Mouse (Mus musculus): ENCODE results near the gene Fgg.

GRCm38 (mm10) chr3:82996656-82997055, 10.9 kb upstream of the Fgg start:
- TF ChIP-seq CTCF (IDR thresholded peaks at IDR 0.05; ENCODE audit: insufficient read depth, low read length) (no peak), POLR2A (IDR thresholded peaks at IDR 0.05; ENCODE audit: borderline replicate concordance, extremely low read depth, low read depth, low read length) (no peak)

All from lung, adult 2 months (tissue).